Mouse (Mus musculus) heart, postnatal 0 days (tissue): ENCODE data around the gene Wfdc5. TPM values are rescaled to one million over a fixed set of nuclear protein-coding genes. Genes with fewer than 3 reads are reported as not detected.
A peak's percentile ranks its signal among the peaks of the same experiment; 100 is the strongest.

Experiments used
- ATAC-seq: fragments of 200-750 bp; cut with Nextera tagmentation; 2 replicates; pipeline ENCODE4 v1.8.0; 2017; ENCODE audit warnings: low read depth, moderate number of reproducible peaks, moderate library complexity; ENCODE audit not compliant: insufficient read depth
- DNase-seq: peaks from one replicate; pipeline ENCODE4 v3.0.0-alpha.2; 2016; ENCODE audit warnings: low spot score
- H3K27ac ChIP-seq: fragments of 300-500 bp; sonication (generic); 2 replicates; pipeline ENCODE4 v1.5.1; 2014; ENCODE audit warnings: low read depth, mild to moderate bottlenecking
- H3K27me3 ChIP-seq: fragments of 300-500 bp; sonication (generic); 2 replicates; pipeline ENCODE4 v1.6.1; 2014; ENCODE audit warnings: low read length, mixed read lengths; ENCODE audit not compliant: control insufficient read depth, insufficient read depth
- H3K36me3 ChIP-seq: fragments of 300-500 bp; sonication (generic); replicated peaks from 2 replicates; pipeline ENCODE4 v1.6.1; 2014; ENCODE audit warnings: low read length, mixed read lengths; ENCODE audit not compliant: control insufficient read depth, insufficient read depth
- H3K4me1 ChIP-seq: fragments of 300-500 bp; sonication (generic); 2 replicates; pipeline ENCODE4 v1.6.1; 2014; ENCODE audit warnings: antibody characterized with exemption; ENCODE audit not compliant: control insufficient read depth, insufficient read depth
- H3K4me2 ChIP-seq: fragments of 300-500 bp; sonication (generic); 2 replicates; pipeline ENCODE4 v1.6.1; 2014; ENCODE audit warnings: low read depth, mild to moderate bottlenecking, low read length, moderate library complexity
- H3K4me3 ChIP-seq: fragments of 300-500 bp; sonication (generic); 2 replicates; pipeline ENCODE4 v1.5.1; 2014; ENCODE audit warnings: low read depth, low read length
- H3K9ac ChIP-seq: fragments of 300-500 bp; sonication (generic); replicated peaks from 2 replicates; pipeline ENCODE4 v1.6.1; 2014; ENCODE audit warnings: low read depth, low read length, mixed read lengths
- H3K9me3 ChIP-seq: fragments of 300-500 bp; sonication (generic); replicated peaks from 2 replicates; pipeline ENCODE4 v1.6.1; 2016; ENCODE audit warnings: low read length; ENCODE audit not compliant: control insufficient read depth
- CTCF ChIP-seq: IDR thresholded peaks from 2 replicates; pipeline ENCODE4 v1.5.1; 2016; ENCODE audit warnings: antibody characterized with exemption, control low read depth, low read depth
- EP300 ChIP-seq: IDR thresholded peaks from 2 replicates; pipeline ENCODE4 v1.6.1; 2016; ENCODE audit warnings: antibody characterized with exemption, low read depth
- WGBS: fragments of 180-500 bp; shearing (Covaris S2); extraction: QIAGEN DNeasy Blood & Tissue Kit; methylation state at CpG from one replicate; pipeline ENCODE4 v1.1.7; 2014; 5-methylcytosine and 5-hydroxymethylcytosine counted together
- polyA plus RNA-seq: library from polyadenylated mRNA; unstranded; fragments of >200 nt; fragmentation: Nextera tagmentation; extraction: Ambion mirVana; gene quantifications from 2 replicates; pipeline ENCODE4 v1.2.1, GENCODE M21; 2015
- total RNA-seq: library from RNA; depleted of rRNA; stranded (reverse); fragments of >200 nt; gene quantifications from 2 replicates; pipeline ENCODE4 v1.2.3, GENCODE M21; 2014; ENCODE audit warnings: low replicate concordance

Gene Wfdc5
- total and polyA plus RNA-seq, 2 experiments from 2014 or later = not detected

GRCm38 (mm10) chr2:164195971-164196699 lies 13.6 kb upstream of the Wfdc5 start:
- 83% methylated on average over 5 of the region's 5 CpGs for WGBS

GRCm38 (mm10) chr2:164194959-164195630 lies 12.6 kb upstream of the Wfdc5 start:
- Histone ChIP-seq H3K9ac (no peak overlapping the region), H3K27ac (no peak overlapping the region), H3K27me3 (0 out of 2 replicates have a peak, but pooled peaks cover 4% of the 10 kb centered on the region), H3K4me1 (no peaks in the 10 kb centered on the region), H3K9me3 (no peaks in the 10 kb centered on the region), H3K4me3 (no peak overlapping the region), H3K36me3 (no peaks in the 10 kb centered on the region), H3K4me2 (no peak overlapping the region)
- no peak for ATAC-seq
- DNase-seq = no peak
- TF ChIP-seq CTCF = no peak
- no peak for TF ChIP-seq EP300
- 57% methylated on average over 5 of the region's 5 CpGs for WGBS

More at GRCm38 (mm10) chr2:164195971-164196699, 13.6 kb upstream of the Wfdc5 start:
- no peak for DNase-seq
- Histone ChIP-seq H3K9me3 (no peaks in the 10 kb centered on the region), H3K4me2 (no peak overlapping the region), H3K4me3 (no peak overlapping the region), H3K4me1 (no peaks in the 10 kb centered on the region), H3K36me3 (no peaks in the 10 kb centered on the region), H3K27me3 (0 out of 2 replicates have a peak, but pooled peaks cover 4% of the 10 kb centered on the region), H3K27ac (no peak overlapping the region), H3K9ac (no peak overlapping the region)
- TF ChIP-seq CTCF = no peak
- no peak for TF ChIP-seq EP300
- no peak for ATAC-seq

GRCm38 (mm10) chr2:164192279-164192678 lies 9.7 kb upstream of the Wfdc5 start:
- TF ChIP-seq EP300 (no peak), CTCF (no peak)
- DNase-seq (no peak), ATAC-seq (no peak)
- Histone ChIP-seq H3K4me3 (no peak overlapping the region), H3K9me3 (no peaks in the 10 kb centered on the region), H3K27ac (no peak overlapping the region), H3K36me3 (no peaks in the 10 kb centered on the region), H3K4me1 (no peaks in the 10 kb centered on the region), H3K4me2 (no peak overlapping the region), H3K9ac (no peak overlapping the region), H3K27me3 (peaks cover 4% of the 10 kb centered on the region; the same call in 1 of the 2 replicates)

GRCm38 (mm10) chr2:164190576-164190975 lies 8.0 kb upstream of the Wfdc5 start, which contains the start of gene Wfdc12:
Gene Wfdc12 (minus strand): TSS chr2:164190608.
- Histone ChIP-seq H3K4me3 (no peak within 1 kb of the TSS), H3K27ac (no peak within 1 kb of the TSS), H3K27me3 (peaks cover 4% of the 10 kb centered on the region; the same call in 1 of the 2 replicates), H3K4me1 (no peaks in the 10 kb centered on the region), H3K36me3 (no peaks in the 10 kb centered on the region), H3K9ac (no peak within 1 kb of the TSS), H3K9me3 (no peaks in the 10 kb centered on the region), H3K4me2 (no peak within 1 kb of the TSS)
- DNase-seq (no peak), ATAC-seq (no peak)
- WGBS = 76% methylated on average over 6 of the region's 6 CpGs
- TF ChIP-seq CTCF (no peak), EP300 (no peak)

- Histone ChIP-seq H3K36me3 (no peaks in the 10 kb centered on the region), H3K9me3 (no peaks in the 10 kb centered on the region), H3K27me3 (peaks cover 4% of the 10 kb centered on the region; the same call in 1 of the 2 replicates), H3K4me1 (no peaks in the 10 kb centered on the region), H3K27ac (no peak overlapping the region), H3K9ac (no peak overlapping the region), H3K4me2 (no peak overlapping the region), H3K4me3 (no peak overlapping the region)
- no peak for ATAC-seq
- 31% methylated on average over 5 of the region's 5 CpGs for WGBS
- DNase-seq = no peak
- TF ChIP-seq CTCF (peak; percentile 43), EP300 (no peak)
Measured at GRCm38 (mm10) chr2:164188722-164189121, 6.2 kb upstream of the Wfdc5 start.
